Mouse (Mus musculus): Measurements from ENCODE around the gene Arhgap17.
A peak's percentile ranks its signal among the peaks of the same experiment; 100 is the strongest.

The Arhgap17 gene

GRCm38 (mm10) chr7:123369759-123370481 is at the start of gene Arhgap17, which contains the start of gene Lcmt1:
Gene Arhgap17 (minus strand): TSS chr7:123369915.
Gene Lcmt1 (plus strand): TSS chr7:123369784.
- peak; percentile 97 for DNase-seq

- no peak for DNase-seq
Observed at GRCm38 (mm10) chr7:123417661-123418060, 47.9 kb upstream of the Arhgap17 start.

GRCm38 (mm10) chr7:123416803-123417202 is 47.1 kb upstream of the Arhgap17 start:
- no peak for DNase-seq

GRCm38 (mm10) chr7:123412143-123412542 is 42.4 kb upstream of the Arhgap17 start:
- no peak for DNase-seq

GRCm38 (mm10) chr7:123411109-123411508 is 41.4 kb upstream of the Arhgap17 start:
- peak in 1 of 2 experiments; percentile 22 for DNase-seq

GRCm38 (mm10) chr7:123410502-123410901 is 40.8 kb upstream of the Arhgap17 start:
- DNase-seq: no peak

- DNase-seq: no peak
Observed at GRCm38 (mm10) chr7:123406988-123407387, 37.3 kb upstream of the Arhgap17 start.

- no peak for DNase-seq
Observed at GRCm38 (mm10) chr7:123405619-123406018, 35.9 kb upstream of the Arhgap17 start.

- DNase-seq: no peak
Observed at GRCm38 (mm10) chr7:123404198-123404597, 34.5 kb upstream of the Arhgap17 start.

- no peak for DNase-seq
Observed at GRCm38 (mm10) chr7:123401121-123401520, 31.4 kb upstream of the Arhgap17 start.

- DNase-seq: no peak
Observed at GRCm38 (mm10) chr7:123399286-123399685, 29.6 kb upstream of the Arhgap17 start.

GRCm38 (mm10) chr7:123398828-123399227 is 29.1 kb upstream of the Arhgap17 start:
- peak in 1 of 2 experiments; percentile 64 for DNase-seq

GRCm38 (mm10) chr7:123397931-123398330 is 28.2 kb upstream of the Arhgap17 start:
- DNase-seq: no peak

- no peak for DNase-seq
Observed at GRCm38 (mm10) chr7:123397369-123397768, 27.7 kb upstream of the Arhgap17 start.

- DNase-seq: no peak
Observed at GRCm38 (mm10) chr7:123396900-123397299, 27.2 kb upstream of the Arhgap17 start.

GRCm38 (mm10) chr7:123394271-123394670 is 24.6 kb upstream of the Arhgap17 start:
- no peak for DNase-seq

GRCm38 (mm10) chr7:123389686-123390280 is 20.1 kb upstream of the Arhgap17 start:
- no peak for DNase-seq

- peak in 1 of 2 experiments; percentile 23 for DNase-seq
Observed at GRCm38 (mm10) chr7:123385693-123386407, 16.1 kb upstream of the Arhgap17 start.

- DNase-seq: peak; percentile 95 to 96
Observed at GRCm38 (mm10) chr7:123377443-123378400, 8.0 kb upstream of the Arhgap17 start.

GRCm38 (mm10) chr7:123371501-123371900 is 1.8 kb upstream of the Arhgap17 start:
- peak in 1 of 2 experiments; percentile 35 for DNase-seq

GRCm38 (mm10) chr7:123370700-123371099 is 985 bp upstream of the Arhgap17 start:
- no peak for DNase-seq

Data from lung, postnatal 4 days (tissue).